Mouse (Mus musculus) lung, embryonic 15.5 days (tissue): Measurements from ENCODE around the gene Rem2. TPM values are rescaled to one million over a fixed set of nuclear protein-coding genes. Genes with fewer than 3 reads are reported as not detected.

Experiments used
- ATAC-seq: fragments of 200-750 bp; cut with Nextera tagmentation; 2 replicates; pipeline ENCODE4 v1.8.0; 2017; ENCODE audit warnings: moderate number of reproducible peaks, borderline replicate concordance; ENCODE audit not compliant: low FRiP score, low TSS enrichment; ENCODE audit errors: extremely low read depth
- H3K27ac ChIP-seq: fragments of 300-500 bp; sonication (generic); 2 replicates; pipeline ENCODE4 v1.5.1; 2015; ENCODE audit warnings: moderate library complexity, mild to moderate bottlenecking, inconsistent platforms
- H3K27me3 ChIP-seq: fragments of 300-500 bp; sonication (generic); 2 replicates; pipeline ENCODE4 v1.6.1; 2015; ENCODE audit warnings: inconsistent platforms
- H3K36me3 ChIP-seq: fragments of 300-500 bp; sonication (generic); 2 replicates; pipeline ENCODE4 v1.6.1; 2015; ENCODE audit warnings: inconsistent platforms
- H3K4me1 ChIP-seq: fragments of 300-500 bp; sonication (generic); 2 replicates; pipeline ENCODE4 v1.6.1; 2015; ENCODE audit warnings: inconsistent platforms
- H3K4me2 ChIP-seq: fragments of 300-500 bp; sonication (generic); 2 replicates; pipeline ENCODE4 v1.6.1; 2015; ENCODE audit warnings: inconsistent platforms, mild to moderate bottlenecking, moderate library complexity
- H3K4me3 ChIP-seq: fragments of 300-500 bp; sonication (generic); 2 replicates; pipeline ENCODE4 v1.5.1; 2015; ENCODE audit warnings: mild to moderate bottlenecking, inconsistent platforms
- H3K9ac ChIP-seq: fragments of 300-500 bp; sonication (generic); 2 replicates; pipeline ENCODE4 v1.6.1; 2015; ENCODE audit warnings: inconsistent platforms
- H3K9me3 ChIP-seq: fragments of 300-500 bp; sonication (generic); 2 replicates; pipeline ENCODE4 v1.6.1; 2016; ENCODE audit warnings: inconsistent platforms
- WGBS: fragments of 180-500 bp; shearing (Covaris S2); methylation state at CpG from one replicate; pipeline ENCODE4 v1.1.7; 2015; 5-methylcytosine and 5-hydroxymethylcytosine counted together
- polyA plus RNA-seq: library from polyadenylated mRNA; unstranded; fragments of >200 nt; fragmentation: Nextera tagmentation; extraction: Ambion mirVana; gene quantifications from 2 replicates; pipeline ENCODE4 v1.2.1, GENCODE M21; 2015

Gene Rem2
- polyA plus RNA-seq, 1 experiment from 2014 or later: 16.2 TPM

DNA sequence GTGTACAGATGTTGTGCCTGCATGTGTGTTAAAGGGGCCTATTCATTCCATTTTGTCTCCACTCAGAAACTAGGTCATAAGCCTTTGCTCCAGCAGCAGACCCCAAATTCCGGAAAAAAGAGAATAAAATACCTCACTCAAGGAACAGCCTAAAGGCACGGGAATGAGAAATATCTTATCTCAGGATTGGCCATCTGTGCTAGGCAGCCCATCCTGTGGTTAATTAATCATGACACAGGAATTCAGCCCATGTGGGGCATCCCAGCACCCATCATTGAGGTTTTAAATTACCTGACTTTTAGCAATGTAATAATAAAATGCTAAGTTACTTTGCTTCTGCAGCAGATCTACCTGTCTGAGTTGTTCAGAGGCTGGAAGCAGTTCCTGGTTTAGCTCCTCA lies 25.5 kb downstream of the Rem2 start:
- no peak overlapping the region for H3K9ac ChIP-seq
- H3K4me2 ChIP-seq: no peak overlapping the region
- H3K27ac ChIP-seq: no peak overlapping the region
- no peaks in the 10 kb centered on the region for H3K4me1 ChIP-seq
- no peaks in the 10 kb centered on the region for H3K36me3 ChIP-seq
- H3K9me3 ChIP-seq: no peaks in the 10 kb centered on the region
- WGBS: 49% methylated on average over 2 of the region's 2 CpGs
- H3K27me3 ChIP-seq: no peaks in the 10 kb centered on the region
- H3K4me3 ChIP-seq: no peak overlapping the region
- ATAC-seq: no peak

DNA sequence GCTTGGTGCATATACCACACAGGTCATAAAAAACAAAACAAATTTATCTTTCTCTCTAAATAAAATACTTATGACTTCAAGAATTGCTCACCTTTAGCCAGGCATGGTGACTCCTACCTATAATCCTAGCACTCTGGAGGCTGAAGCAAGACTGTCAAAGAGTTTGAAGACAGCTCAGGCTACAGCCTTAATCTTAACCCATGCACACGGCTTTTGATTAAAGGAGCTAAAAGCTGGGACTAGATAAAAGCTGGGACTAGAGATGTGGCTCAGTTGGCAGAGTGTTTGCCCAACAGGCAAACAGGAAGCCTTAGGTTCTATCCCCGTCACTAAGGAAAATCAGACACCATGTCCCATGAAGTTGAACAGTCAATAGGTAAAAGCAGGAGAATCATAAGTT lies 27.2 kb downstream of the Rem2 start:
- Histone ChIP-seq H3K4me3 (no peak overlapping the region), H3K36me3 (peaks cover 17% of the 10 kb centered on the region), H3K9ac (no peak overlapping the region), H3K4me2 (no peak overlapping the region), H3K4me1 (no peaks in the 10 kb centered on the region), H3K9me3 (no peaks in the 10 kb centered on the region), H3K27me3 (no peaks in the 10 kb centered on the region), H3K27ac (no peak overlapping the region)
- no peak for ATAC-seq
- 72% methylated on average over 2 of the region's 2 CpGs for WGBS

DNA sequence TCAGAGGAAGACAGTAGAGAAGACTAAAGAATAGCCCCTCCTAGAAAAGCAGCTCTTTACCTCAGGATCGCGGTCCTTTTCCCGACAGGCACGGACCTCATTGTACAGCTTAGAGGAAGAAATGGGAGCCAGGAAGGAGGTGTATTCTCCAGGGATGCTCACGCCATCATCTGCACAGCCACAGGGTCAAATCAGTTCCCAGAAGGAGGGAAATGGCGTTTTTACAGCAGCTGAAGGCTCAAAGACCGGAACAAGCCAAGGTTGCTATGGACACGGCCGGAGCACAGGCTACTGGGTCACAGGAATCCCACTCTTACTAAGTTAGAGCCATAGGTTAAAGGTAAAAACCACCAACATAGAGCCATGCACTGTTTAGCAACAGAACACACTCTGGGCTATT lies 33.9 kb downstream of the Rem2 start:
- WGBS: 92% methylated on average over 9 of the region's 9 CpGs
- no peak for ATAC-seq

DNA sequence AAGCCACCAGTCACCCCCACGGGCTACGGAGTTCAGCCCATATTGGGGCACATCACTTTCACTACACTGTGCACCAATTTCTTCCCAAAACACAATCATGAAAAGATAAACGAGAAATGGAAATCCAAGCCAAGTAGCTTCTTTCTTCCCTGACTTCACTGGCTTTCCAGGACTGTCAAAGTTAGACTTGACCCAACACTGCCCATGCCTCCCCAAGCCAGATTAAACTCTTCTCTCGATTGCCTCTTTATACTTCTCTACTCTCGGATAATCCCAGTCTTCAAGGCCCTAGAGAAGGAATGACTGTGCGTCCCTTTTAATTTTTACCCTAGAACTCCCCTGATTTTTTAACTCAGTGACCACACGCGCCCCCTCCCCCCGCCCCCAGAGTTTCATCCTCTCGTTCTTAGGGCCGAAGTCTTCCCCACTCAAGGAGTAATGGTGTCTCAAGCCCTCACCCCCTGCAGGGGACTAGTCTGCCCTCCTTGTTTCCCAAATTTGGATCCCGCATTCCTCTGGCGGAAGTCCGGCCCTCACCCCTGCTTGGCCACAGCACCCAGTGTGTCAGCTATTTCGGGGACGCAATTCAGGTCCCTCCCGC lies 40.9 kb downstream of the Rem2 start:
- Histone ChIP-seq H3K27me3 (no peaks in the 10 kb centered on the region), H3K27ac (peak overlapping the region; percentile 37), H3K4me1 (peaks cover 21% of the 10 kb centered on the region), H3K4me3 (peak overlapping the region; percentile 69), H3K4me2 (peak overlapping the region; percentile 70), H3K9ac (peak overlapping the region; percentile 65), H3K36me3 (peaks cover 35% of the 10 kb centered on the region), H3K9me3 (no peaks in the 10 kb centered on the region)
- ATAC-seq: peak; percentile 57
- WGBS: 4% methylated on average over 17 of the region's 17 CpGs

More for the DNA sequence above, 33.9 kb downstream of the Rem2 start:
- Histone ChIP-seq H3K9me3 (no peaks in the 10 kb centered on the region), H3K9ac (no peak overlapping the region), H3K4me2 (no peak overlapping the region), H3K27ac (no peak overlapping the region), H3K4me1 (no peaks in the 10 kb centered on the region), H3K4me3 (no peak overlapping the region), H3K27me3 (no peaks in the 10 kb centered on the region), H3K36me3 (peaks cover 83% of the 10 kb centered on the region)

DNA sequence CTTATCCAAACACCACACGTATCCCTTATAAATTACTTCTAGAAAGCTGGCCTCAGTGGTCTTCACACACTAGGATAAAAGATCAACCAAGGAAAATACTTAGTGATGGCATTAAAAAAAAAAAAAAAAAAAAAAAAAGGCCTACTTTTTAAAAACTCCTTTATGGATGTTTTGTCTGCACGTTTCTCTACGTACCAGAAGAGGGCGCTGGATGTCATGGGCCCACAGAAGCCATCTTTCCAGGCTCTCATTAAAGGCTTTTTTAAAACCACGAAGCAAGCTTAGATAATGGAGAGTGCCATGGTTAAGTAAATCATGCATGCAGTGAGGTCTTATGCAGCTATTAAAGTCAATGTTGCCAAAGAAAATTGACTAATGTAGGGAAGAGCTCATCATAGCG lies 47.7 kb downstream of the Rem2 start:
- Histone ChIP-seq H3K4me3 (no peak overlapping the region), H3K4me1 (peaks cover 15% of the 10 kb centered on the region), H3K36me3 (no peaks in the 10 kb centered on the region), H3K4me2 (no peak overlapping the region), H3K27me3 (no peaks in the 10 kb centered on the region), H3K9me3 (no peaks in the 10 kb centered on the region), H3K27ac (no peak overlapping the region), H3K9ac (no peak overlapping the region)
- no peak for ATAC-seq
- WGBS: 34% methylated on average over 6 of the region's 6 CpGs

DNA sequence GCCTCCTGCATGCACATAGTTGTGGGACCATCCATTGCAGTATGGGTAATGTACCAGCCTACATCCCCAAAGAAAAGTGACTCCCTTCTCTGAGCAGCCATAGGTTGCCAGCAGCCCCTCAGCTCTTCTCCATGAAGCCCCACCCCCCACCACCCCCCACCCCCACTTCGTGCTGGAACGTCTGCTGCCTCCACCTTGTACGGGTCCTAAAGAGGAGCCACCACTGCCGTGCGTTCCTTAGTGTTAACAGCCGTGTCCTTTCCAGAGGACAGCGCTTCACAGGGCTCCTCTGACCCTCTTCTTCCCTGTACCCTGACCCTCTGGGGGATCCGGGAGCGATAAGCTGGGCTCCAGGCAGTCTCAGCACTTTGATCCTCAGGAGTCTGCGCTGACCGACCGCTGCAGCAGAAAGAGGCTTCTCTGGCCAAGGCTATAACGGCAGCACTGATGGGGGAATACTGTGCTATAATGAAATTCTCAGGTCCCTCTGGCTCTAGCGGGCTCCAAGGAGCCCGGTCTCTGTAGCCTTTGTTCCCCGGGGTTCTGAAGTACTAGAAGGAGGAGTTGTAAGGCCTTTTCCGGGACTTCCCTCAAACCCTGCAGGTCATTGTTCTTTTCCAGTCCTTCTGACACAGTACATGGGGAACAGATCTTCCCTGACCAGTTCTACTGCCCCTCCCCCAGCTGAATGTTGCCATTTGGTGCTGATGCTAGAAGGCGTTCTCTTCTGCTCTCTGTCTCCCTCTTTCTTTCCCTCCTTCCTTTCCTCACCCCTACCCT lies 51.5 kb downstream of the Rem2 start:
- no peaks in the 10 kb centered on the region for H3K9me3 ChIP-seq
- WGBS: 2% methylated on average over 18 of the region's 18 CpGs
- no peaks in the 10 kb centered on the region for H3K27me3 ChIP-seq
- H3K4me1 ChIP-seq: peaks cover 17% of the 10 kb centered on the region
- H3K36me3 ChIP-seq: no peaks in the 10 kb centered on the region
- H3K4me3 ChIP-seq: peak overlapping the region; percentile 35
- peak overlapping the region; percentile 29 for H3K9ac ChIP-seq
- H3K27ac ChIP-seq: no peak overlapping the region
- peak; percentile 55; the same call in 1 of the 2 replicates for ATAC-seq
- H3K4me2 ChIP-seq: peak overlapping the region; percentile 71

DNA sequence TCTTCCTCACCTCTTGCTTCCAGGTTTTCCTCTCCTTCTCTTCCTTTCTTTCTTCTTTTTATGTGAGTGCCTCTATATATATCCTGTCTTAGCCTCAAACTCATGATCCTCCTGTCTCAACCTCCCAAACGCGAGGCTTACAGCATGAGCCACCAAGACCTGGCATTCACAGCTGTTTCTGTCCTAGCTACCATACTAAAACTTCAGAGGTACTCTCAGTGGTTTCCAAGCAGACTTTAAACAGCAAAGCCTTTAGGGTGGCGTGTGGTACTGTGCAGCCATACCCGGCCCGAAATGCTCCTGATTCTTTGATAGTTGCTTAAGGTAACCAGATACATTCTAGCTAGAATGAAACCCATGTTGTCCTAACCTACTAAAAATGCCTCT lies 52.1 kb downstream of the Rem2 start:
- no peaks in the 10 kb centered on the region for H3K9me3 ChIP-seq
- peaks cover 17% of the 10 kb centered on the region for H3K4me1 ChIP-seq
- WGBS: 23% methylated on average over 5 of the region's 5 CpGs
- no peaks in the 10 kb centered on the region for H3K27me3 ChIP-seq
- no peak overlapping the region for H3K9ac ChIP-seq
- no peaks in the 10 kb centered on the region for H3K36me3 ChIP-seq
- H3K4me3 ChIP-seq: no peak overlapping the region
- H3K27ac ChIP-seq: no peak overlapping the region
- 0 out of 2 replicates have a peak, but pooled peaks have one; percentile 11 for ATAC-seq
- peak overlapping the region; percentile 71 for H3K4me2 ChIP-seq

DNA sequence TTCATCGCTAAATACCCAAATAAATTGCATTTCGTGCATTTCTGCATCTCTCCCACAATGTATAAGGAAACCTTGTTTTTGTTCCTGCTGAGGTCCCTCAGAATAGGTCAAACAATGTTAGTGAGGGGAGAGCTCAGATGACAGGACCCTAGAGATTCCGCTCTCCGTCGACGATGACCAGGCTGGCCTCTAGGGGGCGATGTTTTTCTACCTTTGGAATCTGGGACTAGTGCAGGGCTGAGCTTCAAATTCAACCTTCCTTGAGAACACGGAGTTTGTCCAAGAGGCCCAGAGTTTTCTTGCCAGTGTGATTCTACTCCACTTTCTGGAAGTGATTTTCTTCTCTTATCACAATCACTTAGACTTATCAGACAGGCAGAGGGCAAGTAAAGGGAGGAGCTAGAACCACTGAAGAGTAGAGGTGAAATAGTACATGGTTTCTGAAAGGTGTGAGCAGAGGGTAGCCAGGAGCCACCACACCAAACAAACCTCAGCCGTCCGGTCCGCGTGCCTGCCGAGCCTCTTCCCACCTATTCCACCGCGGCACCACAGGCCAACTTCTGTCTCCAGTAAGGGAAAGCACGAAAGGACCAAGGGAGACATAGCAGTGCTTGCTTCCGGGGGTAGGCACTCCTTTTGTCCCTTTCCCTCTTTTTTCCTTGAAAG lies 52.7 kb downstream of the Rem2 start:
- no peak overlapping the region for H3K9ac ChIP-seq
- H3K4me1 ChIP-seq: peaks cover 17% of the 10 kb centered on the region
- no peaks in the 10 kb centered on the region for H3K36me3 ChIP-seq
- no peak overlapping the region for H3K27ac ChIP-seq
- no peak overlapping the region for H3K4me3 ChIP-seq
- H3K27me3 ChIP-seq: no peaks in the 10 kb centered on the region
- no peaks in the 10 kb centered on the region for H3K9me3 ChIP-seq
- peak; percentile 39; the same call in 1 of the 2 replicates for ATAC-seq
- WGBS: 13% methylated on average over 17 of the region's 17 CpGs
- peak overlapping the region; percentile 71 for H3K4me2 ChIP-seq

Other genes with a start within 250 kb of the Rem2 start
- 398 and 402 TPM in 2 replicates for gene Dad1, start 222.0 kb upstream of the Rem2 start, polyA plus RNA-seq
- 49.6 and 52.2 TPM in 2 replicates for gene Abhd4, start 221.9 kb upstream of the Rem2 start, polyA plus RNA-seq
- gene Olfr49, start 191.2 kb upstream of the Rem2 start, polyA plus RNA-seq: not detected in 2 replicates
- gene Oxa1l, start 115.3 kb upstream of the Rem2 start, polyA plus RNA-seq: 38.3 and 41.6 TPM in 2 replicates
- 10.7 and 11.9 TPM in 2 replicates for gene Slc7a7, start 58.3 kb upstream of the Rem2 start, polyA plus RNA-seq
- gene Mrpl52, start 49.2 kb upstream of the Rem2 start, polyA plus RNA-seq: 268 and 271 TPM in 2 replicates
- 180 and 182 TPM in 2 replicates for gene Mmp14, start 44.5 kb upstream of the Rem2 start, polyA plus RNA-seq
- 51.5 and 57.5 TPM in 2 replicates for gene Lrp10, start 12.0 kb upstream of the Rem2 start, polyA plus RNA-seq
- gene Prmt5, start 41.4 kb downstream of the Rem2 start, polyA plus RNA-seq: 83.6 and 87.0 TPM in 2 replicates
- gene Haus4, start 78.5 kb downstream of the Rem2 start, polyA plus RNA-seq: 58.1 and 68.7 TPM in 2 replicates
- gene Ajuba, start 101.5 kb downstream of the Rem2 start, polyA plus RNA-seq: 49.0 and 52.8 TPM in 2 replicates
- gene 4931414P19Rik, start 129.9 kb downstream of the Rem2 start, polyA plus RNA-seq: 8.6 and 8.8 TPM in 2 replicates
- 378 and 407 TPM in 2 replicates for gene Psmb5, start 141.9 kb downstream of the Rem2 start, polyA plus RNA-seq
- gene Psmb11, start 145.3 kb downstream of the Rem2 start, polyA plus RNA-seq: 0.94 and 4.7 TPM in 2 replicates
- not detected in 2 replicates for gene Gm17606, start 164.9 kb downstream of the Rem2 start, polyA plus RNA-seq
- 4.0 and 4.2 TPM in 2 replicates for gene Cdh24, start 165.3 kb downstream of the Rem2 start, polyA plus RNA-seq
- 74.0 and 77.9 TPM in 2 replicates for gene 1700123O20Rik, start 210.1 kb downstream of the Rem2 start, polyA plus RNA-seq
- 119 and 122 TPM in 2 replicates for gene Acin1, start 210.8 kb downstream of the Rem2 start, polyA plus RNA-seq
- 0.11 and 0.20 TPM in 2 replicates for gene Gm29776, start 222.7 kb downstream of the Rem2 start, polyA plus RNA-seq
- not detected in 2 replicates for gene Cebpe, start 236.1 kb downstream of the Rem2 start, polyA plus RNA-seq